Mouse (Mus musculus) Muller cell, postnatal 12 days (primary cell): ENCODE results near the gene Flna.
A peak's percentile ranks its signal among the peaks of the same experiment; 100 is the strongest.

ENCODE experiments used
- DNase-seq: peaks from one replicate; pipeline ENCODE4 v3.0.0-alpha.2; 2015; ENCODE audit errors: inconsistent ontology term

Gene Flna

GRCm38 (mm10) chrX:74249615-74250014 is at the start of gene Flna:
Gene Flna, minus strand, starts transcription at chrX:74249820.
- DNase-seq, result peak; percentile 83

DNA sequence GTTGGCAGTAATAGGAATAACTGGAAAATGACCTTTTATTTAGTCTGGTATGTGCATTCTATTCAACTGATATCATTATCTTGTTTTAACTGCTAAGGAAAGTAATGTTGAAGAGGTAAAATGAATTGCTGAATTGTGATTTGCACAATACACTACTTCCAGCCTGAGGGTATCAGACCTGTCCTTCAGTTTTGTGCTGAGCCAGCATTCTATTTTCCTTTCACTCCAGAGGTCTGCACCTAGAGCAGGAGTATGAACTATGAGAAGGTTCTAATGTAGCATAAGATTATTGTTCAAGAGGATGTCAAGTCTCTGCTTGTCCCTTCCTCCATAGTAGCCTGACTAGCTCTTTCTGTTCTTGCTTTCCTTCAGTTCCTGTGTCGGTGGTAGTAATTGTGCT is 48.7 kb upstream of the Flna start:
- DNase-seq, result no peak

DNA sequence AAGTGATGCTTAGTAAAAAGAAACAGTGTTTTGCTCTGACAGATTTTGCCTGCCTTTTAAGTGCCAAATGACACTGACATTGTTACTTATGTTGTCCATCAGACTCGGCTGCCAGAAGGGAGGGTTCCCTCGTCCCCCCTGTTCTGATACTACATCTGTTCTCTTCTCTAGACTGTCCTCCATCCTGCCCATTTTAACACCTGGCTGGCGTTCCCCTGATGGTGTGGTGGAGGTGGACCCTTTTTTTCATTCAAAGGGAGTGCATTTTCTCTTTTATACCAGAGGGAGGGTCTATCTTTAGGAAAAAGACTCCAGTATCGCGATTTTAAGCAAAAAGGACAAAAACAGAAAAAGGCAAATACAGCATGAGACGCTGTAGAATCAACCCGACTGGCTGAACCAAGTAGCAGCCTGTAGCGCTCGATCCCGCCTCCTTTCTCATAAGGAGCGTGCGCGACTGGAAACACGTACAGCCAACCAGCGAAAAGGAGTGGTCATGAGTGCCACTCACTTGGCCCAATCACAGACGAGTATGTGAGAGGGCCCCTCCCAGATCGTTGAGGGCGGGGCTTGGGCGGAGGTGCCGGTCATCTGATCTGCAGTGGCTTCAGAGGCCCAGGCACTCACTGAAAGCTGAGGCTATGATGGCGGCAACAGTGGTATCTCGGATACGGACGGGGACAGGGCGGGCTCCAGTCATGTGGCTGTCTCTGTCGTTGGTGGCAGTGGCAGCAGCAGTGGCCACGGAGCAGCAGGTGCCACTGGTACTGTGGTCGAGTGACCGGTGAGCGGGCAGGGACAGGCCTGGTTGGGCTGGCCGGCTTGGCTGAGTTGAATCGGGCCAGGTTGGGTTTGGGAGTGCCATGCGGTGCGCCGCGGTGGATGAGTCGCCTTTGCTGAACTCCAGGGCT is 47.2 kb upstream of the Flna start, which contains the start of gene Atp6ap1:
TSS of gene Atp6ap1 (plus strand) at position 560 of the 911 bp plus-strand sequence.
- DNase-seq, result peak; percentile 95

- no peak for DNase-seq
Observed at GRCm38 (mm10) chrX:74293431-74293830, 43.8 kb upstream of the Flna start.

DNA sequence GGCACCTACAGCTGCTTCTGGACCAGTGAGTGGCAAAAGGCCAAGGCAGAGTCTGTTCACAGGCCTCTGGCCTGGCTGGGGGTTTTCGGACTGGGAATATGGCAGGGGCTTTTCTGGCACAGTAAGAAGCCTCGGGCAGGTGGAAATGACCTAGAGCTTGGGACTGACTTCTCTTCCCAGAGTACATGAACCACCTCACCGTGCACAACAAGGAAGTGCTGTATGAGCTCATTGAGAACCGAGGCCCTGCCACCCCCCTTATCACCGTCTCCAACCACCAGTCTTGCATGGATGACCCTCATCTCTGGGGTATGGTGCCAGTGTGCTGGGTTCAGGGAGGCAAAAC is 33.4 kb upstream of the Flna start:
- no peak for DNase-seq

DNA sequence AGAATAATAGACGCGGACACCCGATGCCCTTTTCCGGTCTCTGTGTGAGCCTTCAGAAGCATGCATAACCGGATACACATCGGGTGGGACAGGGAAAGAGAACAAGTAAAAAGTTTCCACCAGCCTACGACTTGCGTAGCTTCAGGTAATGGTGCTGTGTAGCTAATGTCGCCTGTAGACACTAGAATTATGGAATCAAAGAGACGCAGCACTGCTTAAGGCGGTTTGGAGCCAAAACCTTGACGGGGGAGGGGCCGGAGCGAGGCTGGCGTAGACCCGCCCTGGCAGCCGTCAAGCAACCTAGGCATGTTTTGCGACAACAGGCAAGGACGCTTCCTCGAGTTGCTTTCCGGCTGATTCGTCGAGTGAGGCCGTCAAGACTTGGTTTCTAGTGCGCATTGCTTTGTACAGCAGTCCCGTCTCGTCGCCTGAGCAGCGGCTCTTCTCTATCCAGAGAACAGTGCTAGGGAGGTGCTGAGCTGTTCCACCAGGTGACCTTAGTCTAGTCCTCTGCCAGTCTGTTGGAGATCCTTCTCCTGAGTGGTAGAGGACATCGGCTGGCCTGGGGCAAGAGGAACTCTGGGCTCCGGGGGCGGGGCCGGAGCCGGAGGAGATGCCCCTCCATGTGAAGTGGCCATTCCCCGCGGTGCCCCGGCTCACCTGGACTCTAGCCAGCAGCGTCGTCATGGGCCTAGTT is 32.9 kb upstream of the Flna start:
- DNase-seq, result peak; percentile 87

GRCm38 (mm10) chrX:74281732-74282394 is 32.2 kb upstream of the Flna start, which contains the start of the genes Taz and Dnase1l1:
Gene Taz, plus strand, starts transcription at chrX:74281912.
Gene Dnase1l1, minus strand, starts transcription at chrX:74282337.
- peak; percentile 89 for DNase-seq

DNA sequence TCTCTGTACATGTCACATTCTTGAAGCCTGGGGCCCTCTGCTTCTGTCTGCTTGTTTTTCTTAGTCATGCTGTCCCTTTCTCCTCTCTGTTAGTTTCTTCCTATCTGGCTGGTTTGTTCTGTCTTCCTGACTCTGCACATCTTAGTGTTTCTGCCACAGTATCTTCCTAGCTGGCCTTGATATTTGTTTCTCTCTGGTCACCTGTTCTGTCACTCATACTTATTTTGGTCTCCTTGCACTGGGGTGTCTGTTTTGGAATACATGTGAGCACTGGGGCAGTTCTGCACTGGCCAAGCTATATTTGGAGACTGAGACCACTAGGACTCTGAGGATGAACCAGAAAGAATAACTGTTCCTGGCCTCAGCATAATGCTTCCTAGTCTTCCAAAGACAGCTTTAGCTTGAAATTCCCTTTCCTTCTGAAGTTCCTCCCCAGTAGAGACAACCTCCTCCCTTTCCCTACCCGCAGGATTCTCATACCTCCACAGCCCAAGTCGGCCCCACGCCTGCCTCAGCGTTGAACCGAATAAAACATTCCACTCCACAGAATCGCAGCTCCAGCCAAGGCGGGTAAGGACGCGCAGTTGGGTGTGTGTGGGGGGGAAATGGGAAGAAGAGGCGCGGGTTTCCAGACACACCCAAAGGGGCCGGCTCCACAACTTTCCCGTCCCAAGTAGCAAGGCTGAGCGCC is 31.6 kb upstream of the Flna start:
- no peak for DNase-seq

DNA sequence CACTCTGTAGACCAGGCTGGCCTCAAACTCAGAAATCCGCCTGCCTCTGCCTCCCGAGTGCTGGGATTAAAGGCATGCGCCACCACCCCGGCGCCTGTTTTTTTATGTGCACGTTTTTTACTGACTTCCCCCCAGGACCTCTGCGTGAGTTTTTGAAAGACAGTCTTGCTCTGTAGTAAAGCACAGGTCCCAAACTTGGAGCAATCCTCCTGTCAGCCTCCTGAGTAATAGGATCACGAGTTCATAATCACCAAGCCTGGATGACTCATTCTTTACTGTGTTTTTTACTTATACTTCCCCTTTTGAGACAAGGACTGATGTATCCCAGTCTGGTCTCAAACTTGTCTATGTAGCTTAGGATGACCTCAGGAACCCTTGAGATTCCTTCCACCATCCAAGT is 28.3 kb upstream of the Flna start:
- DNase-seq, result no peak

DNA sequence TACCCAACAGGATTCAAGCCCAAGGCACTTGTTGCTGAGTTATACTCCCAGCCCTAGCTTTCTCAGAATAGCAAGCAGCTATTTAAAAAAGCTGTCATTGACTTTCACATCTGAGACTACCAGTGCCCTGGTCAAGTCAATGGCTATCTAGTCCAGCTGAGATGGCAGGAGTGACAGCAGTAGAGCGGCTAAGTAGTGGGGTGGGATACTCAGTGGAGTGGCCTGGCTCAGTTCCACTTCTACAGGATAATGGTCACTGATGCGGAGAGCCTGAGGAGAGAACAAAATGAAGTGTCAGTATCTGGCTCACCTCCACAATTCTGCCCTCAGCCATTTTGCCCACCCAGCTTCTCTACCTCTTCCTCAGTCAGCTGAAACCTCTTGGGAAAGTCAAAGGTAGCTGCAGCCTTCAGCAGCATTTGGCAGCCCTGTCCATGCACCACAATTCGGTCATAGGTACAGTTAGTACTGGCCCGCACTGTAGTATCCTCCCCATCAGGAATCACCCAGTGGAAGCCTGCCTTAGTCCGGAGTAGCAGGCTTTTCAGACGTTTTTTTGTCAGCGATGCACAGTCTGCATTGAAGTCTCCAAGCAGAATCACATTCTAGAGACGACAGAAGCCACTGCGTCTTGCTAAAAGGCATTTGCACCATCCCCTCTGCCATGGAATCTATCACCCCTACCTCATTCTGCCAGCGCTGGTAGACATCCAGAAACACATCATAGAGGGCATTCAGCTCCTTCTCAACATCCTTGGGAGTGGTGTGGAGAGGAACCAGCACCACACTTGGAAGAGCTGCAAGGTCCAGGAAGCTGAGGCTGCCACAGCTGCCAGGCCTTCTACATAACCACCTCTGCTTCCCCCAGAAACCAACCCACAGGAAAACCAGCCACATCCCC is 24.1 kb upstream of the Flna start:
- no peak for DNase-seq

DNA sequence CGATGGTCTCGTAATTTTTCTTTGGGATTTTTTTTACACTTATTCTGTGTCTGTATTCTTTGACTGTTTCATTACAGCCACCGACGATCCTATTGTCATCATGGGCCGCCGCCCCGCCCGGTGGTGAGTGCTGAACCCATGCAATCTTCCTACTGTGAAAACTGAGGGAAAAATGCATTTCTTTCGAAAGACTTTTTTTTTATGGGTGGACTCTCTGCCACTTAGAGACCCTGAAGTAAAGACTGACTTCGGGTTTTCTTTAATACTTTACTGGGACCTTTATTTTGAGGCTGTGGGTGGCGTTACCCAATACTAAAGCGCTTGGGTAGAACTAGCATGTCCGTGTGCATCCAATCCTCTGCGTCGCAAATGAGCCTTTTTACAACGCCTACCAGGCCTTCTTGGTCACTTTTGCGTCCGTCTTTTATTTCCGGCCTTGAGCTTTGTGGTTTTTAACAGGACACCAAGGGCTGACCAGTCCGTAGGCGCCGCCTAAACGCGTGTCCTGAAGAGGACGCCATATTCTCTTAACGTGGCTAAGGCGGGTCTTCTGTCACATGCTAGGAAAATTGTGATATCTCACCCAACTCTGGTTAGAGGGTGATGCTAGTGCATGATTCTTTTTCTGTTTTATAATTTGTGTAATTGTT is 21.4 kb upstream of the Flna start:
- peak; percentile 16 for DNase-seq

DNA sequence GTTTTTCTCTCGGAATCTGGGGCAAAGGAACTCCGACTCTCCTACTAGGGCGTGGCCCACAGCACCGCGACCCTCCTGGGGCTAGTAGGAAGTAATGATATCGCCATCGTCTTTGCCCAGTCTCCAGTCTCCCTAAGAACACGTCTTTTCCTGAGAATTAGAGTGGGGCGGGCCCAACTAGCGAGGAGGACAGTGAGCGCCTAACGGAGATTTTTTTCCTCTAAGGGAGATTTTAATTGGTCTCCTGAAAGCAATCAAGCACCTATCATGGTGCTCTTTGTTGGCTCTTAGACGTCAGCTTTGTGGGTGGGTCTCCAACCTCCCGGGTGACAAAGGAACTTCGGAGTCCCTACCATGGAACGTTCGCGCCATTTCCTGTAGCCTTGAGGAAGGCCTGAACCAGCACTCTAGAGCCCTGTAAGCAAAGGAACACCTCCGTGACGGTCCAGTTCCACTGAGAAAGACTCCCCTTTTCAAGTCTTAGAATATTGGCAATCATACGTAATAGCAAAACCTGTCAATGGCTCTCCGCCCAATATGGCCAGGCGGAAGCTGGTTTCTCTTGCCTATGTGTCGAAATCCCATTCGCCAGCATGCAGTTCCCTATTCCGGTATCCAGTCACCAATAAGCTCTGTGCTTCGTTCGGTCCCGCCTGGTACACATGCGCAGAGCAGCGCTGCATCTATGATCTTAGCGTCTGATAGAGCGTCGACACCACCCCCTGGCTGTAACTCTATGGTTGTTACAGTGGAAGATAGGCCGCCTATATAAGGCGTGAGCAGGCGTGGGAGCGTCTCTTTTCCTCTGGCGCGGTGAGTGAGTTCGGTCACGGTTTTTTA is 20.7 kb upstream of the Flna start, which contains the start of gene Rpl10:
TSS of gene Rpl10 (plus strand) at position 751 of the 840 bp plus-strand sequence.
- DNase-seq, result peak; percentile 96

- no peak for DNase-seq
Observed at GRCm38 (mm10) chrX:74269736-74270061, 20.1 kb upstream of the Flna start.

- no peak for DNase-seq
Observed at GRCm38 (mm10) chrX:74257746-74258145, 8.1 kb upstream of the Flna start.

- DNase-seq, result no peak
Observed at GRCm38 (mm10) chrX:74254888-74255565, 5.4 kb upstream of the Flna start.

- DNase-seq, result peak; percentile 93
Observed at GRCm38 (mm10) chrX:74254153-74254887, 4.7 kb upstream of the Flna start, which contains the start of gene Emd. Gene Emd, plus strand, starts transcription at chrX:74254687.

DNA sequence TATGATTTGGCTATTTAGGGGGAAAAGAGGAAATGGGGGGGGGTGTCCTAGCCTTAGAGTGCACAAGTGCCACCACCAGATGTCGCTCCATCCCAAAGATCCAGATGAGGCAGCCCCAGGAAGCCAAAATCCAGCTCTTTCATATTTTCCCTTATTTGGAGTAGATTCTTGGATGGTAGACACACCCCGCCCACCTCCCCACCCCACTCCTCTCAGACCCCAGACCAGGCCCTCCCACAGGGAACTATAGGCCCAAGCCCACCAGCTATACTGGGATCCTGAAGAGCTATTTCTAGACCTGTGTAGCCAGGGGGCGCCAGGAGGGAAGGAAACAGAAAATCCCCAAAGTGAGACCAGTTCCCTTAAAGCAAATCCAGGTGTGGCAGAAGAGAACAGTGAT is 969 bp downstream of the Flna start:
- peak; percentile 77 for DNase-seq

GRCm38 (mm10) chrX:74246693-74247092 is 2.9 kb downstream of the Flna start:
- DNase-seq, result no peak
